Mouse (Mus musculus): Measurements from ENCODE around the gene Nelfa.
A peak's percentile ranks its signal among the peaks of the same experiment; 100 is the strongest.
"Not testable (repeated sequence)": the region's sequence is repeated elsewhere in the genome, so short reads cannot be mapped to it uniquely, and the experiment has no call there.

Nelfa gene

DNA sequence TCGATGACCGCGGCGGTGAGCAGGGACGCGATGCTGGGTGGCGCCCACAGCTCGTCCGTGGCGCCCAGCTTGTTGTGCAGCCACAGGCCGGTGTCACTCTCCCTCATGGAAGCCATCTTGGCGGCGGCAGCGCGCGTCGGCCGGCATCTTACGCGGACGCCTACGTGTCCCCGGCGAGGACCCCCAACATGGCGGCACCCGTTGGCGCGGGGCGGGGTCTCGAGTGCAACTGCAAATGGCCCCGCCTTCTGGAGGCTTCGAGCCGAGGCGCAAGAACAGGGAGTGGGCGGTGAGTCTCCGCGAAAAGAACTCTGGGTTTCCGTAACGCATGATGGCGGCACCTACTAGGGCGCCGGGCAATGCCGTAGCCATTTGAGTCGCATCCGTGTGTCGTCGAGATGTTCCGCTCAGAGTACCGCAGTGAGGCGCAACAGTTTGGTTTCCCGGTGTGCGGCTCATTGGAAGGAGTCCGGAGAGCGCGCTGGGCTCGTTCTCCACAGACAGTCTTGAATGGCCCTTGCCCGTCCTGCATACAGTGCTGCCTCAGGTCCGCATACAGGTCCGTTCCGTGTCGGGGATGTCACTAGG is at the start of gene Nelfa:
Gene Nelfa (minus strand): TSS at position 294 of the 588 bp plus-strand sequence.
- peak; percentile 96 to 98 for DNase-seq

DNA sequence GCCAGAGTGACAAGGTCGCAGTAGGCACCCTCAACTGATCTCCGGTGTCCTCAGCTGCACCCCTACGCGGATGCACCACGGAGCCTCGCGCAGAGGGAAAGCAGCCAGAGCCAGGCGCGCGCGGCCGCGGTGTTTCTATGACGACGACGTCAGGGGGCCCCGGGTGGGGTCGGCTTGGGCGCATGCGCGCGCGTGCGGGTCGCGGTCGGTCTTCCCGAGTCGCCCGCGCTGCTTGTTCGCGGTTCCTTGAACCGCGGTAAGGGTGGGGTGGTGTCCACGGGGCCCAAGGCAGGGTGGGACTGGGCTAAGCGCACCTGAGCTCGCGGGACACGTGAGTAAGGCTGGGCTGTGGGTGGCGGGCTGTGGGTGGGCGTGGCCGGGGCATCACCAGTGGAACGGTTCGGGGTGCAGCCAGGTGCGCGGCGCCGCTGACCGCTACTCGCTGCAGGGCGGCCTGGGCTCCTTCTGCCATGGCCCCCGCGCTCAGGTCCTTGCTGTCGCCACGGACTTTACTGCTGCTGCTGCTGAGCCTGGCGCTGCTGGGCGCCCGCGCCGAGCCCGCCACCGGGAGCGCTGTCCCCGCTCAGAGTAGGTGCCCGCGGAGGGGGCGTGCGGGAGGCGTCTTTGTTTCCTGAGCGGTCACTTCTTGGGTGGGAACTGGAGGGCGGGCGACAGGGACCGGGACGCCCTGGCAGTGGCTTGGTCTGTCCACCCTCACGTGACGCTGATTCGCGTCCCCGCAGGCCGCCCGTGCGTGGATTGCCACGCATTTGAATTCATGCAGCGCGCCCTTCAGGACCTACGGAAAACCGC is 47.3 kb upstream of the Nelfa start, which contains the start of gene Gm1673:
Gene Gm1673 (plus strand): TSS at position 125 of the 813 bp plus-strand sequence.
- DNase-seq, result peak in 1 of 2 experiments; percentile 41

DNA sequence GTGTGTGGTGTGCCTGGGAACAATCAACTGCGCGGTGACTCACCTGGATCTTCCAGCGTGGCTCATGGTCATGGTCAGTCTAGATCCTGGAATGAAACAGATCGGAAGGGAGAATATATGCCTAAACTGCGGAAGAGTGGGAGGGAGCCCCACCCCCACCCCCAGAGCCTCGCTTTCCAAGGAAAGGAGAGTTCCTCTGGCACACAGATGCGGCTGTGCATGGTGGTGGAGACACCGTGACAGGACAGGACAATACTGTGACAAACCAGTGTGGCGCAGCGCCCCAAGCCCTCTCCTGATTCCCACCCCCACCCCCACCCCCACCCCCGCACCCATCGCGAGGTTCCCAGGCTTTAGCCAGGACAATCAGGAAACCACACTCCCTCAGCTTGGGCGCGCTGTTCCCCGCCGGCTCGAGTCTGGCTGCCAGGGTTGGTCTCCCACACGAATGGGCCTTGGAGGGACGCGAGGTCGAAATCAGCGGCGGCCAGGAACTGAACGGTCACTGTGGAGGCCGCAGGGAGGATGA is 46.6 kb upstream of the Nelfa start:
- DNase-seq, result no peak

DNA sequence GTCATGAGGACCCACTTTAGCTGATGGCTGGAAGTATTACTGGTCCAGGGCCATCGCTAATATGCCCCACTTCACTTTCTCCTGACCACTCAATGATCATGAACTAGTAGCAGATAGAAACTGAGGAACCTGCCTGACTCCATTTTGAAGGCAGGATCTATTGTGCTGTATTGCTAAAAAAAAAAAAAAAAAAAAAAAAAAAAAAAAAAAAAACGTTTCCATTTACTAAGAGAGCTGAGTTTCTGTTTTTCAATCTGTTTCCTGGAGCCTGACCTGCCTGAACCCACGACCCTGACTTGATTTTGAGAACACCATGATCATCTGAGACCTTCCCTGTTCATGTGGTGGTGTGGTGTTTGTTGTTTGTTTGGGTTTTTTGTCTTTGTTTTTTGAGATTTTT is 40.1 kb upstream of the Nelfa start:
- DNase-seq, result no peak

DNA sequence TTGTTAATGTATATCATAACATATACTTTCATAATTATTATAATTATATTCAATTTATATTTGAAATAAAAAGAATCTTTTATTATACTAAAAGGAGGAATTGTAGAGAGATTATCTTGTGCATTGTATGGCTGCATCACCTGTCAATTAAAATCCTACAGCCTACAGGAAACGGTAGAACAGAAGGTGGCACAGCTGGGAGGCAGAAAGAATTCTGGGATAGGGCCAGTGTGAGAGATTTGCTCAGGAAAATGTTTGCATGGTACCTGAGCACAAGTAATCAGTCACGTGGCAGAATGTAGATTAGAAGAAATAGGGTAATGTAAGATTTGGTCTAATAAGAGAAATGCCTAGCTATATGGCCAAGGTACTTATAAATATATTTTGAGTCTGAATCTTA is 38.5 kb upstream of the Nelfa start:
- no peak for DNase-seq

DNA sequence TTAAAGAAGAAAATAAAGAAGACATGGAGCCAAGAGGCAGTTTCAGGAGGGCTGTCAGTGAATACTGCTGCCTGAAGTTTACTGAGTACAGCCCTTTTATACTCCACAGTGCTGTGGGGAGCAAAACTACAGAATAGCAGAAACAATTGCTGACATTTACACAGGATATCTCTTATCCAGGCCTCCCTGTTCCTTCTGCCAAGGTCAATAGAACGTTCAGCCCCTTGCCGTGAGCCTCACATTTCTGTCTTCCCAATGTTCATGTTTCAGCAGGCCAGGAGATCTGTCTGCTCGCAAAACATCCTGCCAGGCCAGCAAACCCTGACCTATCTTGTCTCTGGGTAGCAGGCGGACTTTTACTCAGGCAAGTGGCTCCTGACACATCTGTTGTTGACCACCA is 23.2 kb upstream of the Nelfa start:
- DNase-seq, result no peak

- DNase-seq, result no peak
Measured at GRCm38 (mm10) chr5:33955868-33956267, 19.7 kb upstream of the Nelfa start.

DNA sequence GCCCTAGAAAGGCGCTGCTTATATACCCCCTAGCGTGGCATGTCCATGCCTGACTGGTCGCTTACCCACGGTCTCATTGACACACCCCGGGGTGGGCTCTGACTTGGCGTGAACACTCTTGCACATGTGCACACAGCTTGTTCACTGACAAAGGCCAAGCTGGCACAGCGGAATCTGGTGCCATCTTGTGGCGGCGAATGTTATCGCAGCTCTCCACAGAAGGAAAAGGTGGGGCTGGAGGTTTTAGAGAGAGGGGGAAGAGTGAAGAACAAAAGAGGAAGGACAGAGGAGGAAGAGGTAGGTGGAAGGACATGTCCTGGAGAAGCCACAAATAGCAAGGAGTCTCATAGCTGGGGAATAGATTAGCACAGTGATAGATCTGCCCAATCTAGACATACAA is 18.1 kb upstream of the Nelfa start:
- peak; percentile 52 to 74 for DNase-seq

DNA sequence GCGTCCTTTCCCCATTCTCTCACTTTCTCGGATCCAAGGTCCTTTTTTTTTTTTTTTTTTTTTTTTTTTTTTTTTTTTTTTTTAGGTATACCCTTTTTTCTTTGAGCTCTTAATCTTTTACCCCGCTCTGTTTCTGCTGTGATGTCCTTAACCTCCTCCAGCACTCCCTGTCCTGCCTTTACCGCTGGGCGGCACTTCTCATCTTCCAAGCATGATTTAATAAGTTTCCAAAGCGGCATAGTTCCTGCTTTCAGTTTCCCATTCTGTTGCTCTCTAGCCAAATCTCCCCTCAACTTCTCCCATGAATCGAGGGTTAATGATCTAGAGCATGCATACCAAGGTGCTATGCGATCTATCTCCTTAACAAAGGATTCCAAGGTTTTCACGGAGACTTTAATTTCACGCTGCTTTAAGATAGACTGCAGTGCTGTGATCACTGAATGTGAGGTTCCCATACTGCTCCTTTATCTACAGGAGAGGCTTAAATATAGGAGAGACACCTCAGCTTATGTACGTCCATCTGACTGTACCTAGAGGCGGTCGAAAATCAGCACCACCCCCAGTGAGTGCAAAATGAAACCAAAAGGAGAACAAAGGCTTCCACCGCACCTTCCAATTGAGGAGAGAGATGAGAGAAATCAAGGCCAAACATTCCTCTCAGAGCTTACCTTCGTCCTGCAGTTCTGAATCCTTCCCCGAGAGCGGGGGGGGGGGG is 17.4 kb upstream of the Nelfa start:
- DNase-seq, result no peak

- DNase-seq, result no peak
Measured at GRCm38 (mm10) chr5:33948314-33948713, 12.1 kb upstream of the Nelfa start.

DNA sequence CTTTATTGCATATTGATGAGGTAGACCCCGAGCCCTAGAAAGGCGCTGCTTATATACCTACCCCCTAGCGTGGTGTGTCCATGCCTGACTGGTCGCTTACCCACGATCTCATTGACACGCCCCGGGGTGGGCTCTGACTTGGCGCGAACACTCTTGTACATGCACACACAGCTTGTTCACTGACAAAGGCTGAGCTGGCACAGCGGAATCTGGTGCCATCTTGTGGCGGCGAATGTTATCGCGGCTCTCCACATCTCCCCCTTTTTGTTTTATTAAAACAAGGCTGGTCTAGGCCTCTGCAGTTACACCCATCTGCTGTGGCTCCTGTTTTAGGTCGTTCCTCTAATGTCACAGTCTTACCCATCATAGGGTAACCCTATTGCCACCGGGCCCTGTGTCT is 10.8 kb upstream of the Nelfa start:
- not testable (repeated sequence) for DNase-seq

- DNase-seq, result peak; percentile 41 to 51
Measured at GRCm38 (mm10) chr5:33938448-33938847, 2.2 kb upstream of the Nelfa start.

DNA sequence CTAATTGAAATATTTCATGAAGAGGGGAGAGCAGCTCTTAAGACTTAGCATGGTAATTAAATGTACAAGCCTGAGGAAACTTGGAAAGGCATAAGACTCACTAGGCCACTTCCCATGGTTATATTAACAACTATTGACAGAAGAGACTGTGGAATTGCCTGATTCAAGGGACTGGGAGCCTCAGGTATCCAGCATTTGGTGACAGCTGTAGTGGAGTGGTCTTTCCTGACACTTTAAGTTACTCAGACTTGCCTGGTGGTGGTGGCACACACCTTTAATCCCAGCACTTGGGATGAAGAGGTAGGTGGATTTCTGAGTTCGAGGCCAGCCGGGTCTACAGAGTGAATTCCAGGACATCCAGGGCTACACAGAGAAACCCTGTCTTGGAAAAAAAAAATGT is 1.0 kb upstream of the Nelfa start:
- DNase-seq, result no peak

DNA sequence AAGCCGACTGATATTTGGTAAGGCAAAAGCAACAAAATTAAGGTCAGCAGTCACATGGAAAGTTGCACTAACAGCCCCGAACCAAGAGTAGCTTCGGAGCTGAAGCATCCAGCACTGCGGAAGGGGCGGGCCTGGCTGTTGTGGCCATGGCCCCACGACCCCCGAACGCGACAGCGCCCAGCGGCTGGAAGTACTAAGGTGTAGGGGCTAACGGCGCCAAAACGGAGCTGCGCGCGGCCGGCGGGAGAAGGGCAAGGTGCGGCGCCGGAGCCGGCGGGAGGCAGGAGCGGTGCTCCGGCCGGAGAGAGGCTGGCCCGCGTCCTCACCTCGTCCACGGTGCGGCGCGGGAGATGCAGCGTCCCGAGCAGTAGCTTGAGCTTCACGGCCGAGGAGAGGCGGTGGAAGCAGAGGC is 507 bp downstream of the Nelfa start:
- DNase-seq, result no peak

DNA sequence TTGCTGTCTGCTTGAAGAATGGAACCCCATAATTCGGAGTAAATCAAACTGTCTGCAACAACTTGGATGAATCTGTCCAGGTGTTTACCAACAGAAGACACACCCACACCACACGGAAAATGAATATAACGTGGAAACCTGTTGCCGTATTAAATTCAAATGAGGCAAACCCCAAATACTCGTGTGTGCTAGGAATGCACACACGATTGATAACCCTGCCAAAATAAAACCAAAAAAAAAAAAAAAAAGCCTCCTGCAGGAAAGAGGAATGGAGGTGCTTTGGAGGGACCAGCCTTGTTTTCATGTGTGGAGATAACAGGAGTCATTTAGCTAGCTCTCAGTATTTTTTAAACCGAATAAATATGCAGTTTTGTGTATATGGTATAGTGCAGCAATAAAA is 1.3 kb downstream of the Nelfa start:
- DNase-seq, result no peak

DNA sequence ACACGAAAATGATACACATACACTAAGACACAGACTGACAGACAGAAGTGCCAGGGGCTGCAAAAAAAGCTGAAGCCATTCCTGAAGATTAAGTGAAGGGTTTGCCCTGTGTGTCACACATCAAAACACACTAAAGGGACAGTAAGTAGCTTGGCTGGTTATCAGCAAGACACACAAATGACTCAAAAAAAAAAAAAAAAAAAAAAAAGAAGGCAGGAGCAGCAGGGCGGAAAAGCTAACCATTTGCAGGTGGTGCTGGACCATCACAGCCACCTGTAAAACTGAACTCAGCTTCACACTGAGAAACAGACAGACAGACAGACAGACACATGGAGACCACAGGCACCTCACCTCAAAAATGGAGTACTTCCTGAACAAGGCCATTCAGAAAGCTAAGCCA is 2.1 kb downstream of the Nelfa start:
- no peak for DNase-seq

DNA sequence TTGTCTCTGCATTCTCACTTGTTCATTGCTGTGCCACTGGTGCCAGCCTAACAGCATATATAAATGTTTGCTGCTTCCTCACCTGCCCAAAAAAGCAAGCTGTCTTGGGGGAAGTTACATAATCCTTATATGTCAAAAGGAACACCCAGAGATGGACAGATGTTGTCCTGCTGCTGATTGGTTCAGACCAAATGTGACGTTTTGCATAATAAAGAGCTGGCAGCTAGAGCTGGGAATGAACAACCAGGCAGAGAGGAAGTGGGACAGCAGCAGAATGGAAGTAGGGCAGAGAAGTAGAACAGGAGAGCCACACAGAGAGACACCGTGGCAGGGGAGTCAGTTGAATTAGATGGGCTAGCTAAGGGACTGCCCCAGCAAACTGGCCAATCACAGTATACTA is 3.8 kb downstream of the Nelfa start:
- DNase-seq, result no peak

- no peak for DNase-seq
Measured at GRCm38 (mm10) chr5:33926170-33926569, 10.0 kb downstream of the Nelfa start.

GRCm38 (mm10) chr5:33922566-33922965 is 13.6 kb downstream of the Nelfa start:
- DNase-seq, result no peak

DNA sequence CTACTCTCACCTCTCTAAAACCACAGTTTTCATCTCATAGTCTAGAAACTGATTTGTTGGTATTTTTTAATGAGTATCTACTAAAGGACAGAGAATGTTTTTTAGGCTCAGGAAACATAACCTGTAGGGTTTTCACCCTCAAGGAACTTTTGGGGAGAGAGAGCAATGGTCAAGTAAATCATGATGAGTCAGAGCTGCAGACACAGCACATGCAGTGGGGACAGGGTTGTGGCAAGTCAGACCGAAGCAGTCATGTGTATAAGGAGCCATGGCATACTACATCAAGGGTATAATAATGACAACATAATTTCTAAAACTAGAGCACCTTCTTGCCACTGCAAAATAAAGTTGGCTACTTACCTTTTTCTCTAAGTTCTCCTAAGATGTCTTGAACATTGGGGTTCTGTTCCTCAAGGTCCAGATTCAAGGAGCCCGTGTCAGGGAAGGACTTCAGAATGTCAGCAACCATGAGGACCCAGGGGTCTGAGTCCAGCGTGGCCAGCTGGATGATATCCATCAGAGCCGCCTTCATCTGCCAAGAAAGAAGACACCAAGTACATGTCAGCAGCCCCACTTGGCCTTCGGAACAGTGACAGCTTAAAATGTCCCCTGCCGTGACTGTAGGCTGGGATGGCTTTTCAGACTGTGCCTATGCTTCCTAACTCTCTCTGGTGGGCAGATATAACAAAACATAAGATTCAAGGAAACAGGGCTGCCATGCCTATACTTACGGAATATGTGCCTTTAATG is 14.6 kb downstream of the Nelfa start:
- DNase-seq, result no peak

- no peak for DNase-seq
Measured at GRCm38 (mm10) chr5:33920924-33921323, 15.3 kb downstream of the Nelfa start.

DNA sequence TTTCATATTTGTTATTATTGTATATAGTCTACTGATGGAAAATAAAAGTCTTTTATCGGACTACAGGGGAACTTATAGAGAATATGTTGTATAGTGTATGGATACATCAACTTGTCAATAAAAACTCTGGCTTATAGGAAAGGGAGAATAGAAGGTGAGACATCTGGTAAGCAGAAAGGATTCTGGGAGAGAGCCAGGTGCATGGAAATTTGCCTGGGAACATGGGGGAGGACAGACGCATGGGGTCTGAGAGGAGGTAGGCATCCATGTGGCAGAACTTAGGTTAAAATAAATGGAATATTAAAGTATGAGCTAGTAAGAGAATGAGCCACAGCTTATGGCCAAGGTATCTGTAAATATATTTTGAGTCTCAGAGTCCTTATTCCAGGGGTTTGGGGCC is 16.2 kb downstream of the Nelfa start:
- DNase-seq, result no peak

- DNase-seq, result no peak
Measured at GRCm38 (mm10) chr5:33919466-33919865, 16.7 kb downstream of the Nelfa start.
